Mouse (Mus musculus) liver, embryonic 14.5 days (tissue): ENCODE measurements at regions not wholly inside any gene's neighbourhood (a gene's known extent, or its start where the extent isn't known, plus 50 kb on each side); places are given as distances from the start of the nearest gene placed in this dataset.

Experiments used
- CTCF ChIP-seq: IDR thresholded peaks from 2 replicates; pipeline ENCODE4 v1.5.1; 2016; ENCODE audit warnings: antibody characterized with exemption, low read depth, control low read depth
- EP300 ChIP-seq: IDR thresholded peaks from 2 replicates; pipeline ENCODE4 v1.6.1; 2016; ENCODE audit warnings: antibody characterized with exemption, low read depth

DNA sequence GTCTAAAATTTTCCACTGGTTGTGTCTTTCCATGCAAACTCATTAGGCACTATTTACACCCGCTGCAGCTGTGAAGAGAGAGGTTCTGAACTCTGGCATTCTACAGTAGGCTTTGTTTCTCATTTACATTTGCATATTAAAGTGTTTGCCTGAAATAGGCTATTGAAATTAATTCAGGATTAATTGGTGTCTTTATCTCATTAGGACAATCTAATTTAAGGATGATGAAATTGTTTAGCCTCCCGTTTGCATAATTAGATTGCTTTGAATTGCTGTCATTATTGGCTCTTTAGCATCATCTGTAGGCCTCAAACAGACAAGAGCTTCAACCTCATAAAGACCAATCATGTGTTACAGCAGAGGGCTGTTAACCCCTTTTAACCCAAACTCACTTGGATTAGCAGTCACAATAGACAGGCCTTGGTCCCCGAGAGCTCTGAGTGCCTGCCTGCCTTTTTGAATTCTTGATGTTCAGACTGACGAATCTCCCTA is 476.7 kb upstream of the Pbx1 start:
- TF ChIP-seq EP300 (no peak), CTCF (no peak)
